Mouse (Mus musculus) G1E (cell line): ENCODE measurements at regions not wholly inside any gene's neighbourhood (a gene's known extent, or its start where the extent isn't known, plus 50 kb on each side); places are given as distances from the start of the nearest gene placed in this dataset.

Experiments
- ATAC-seq: 2 replicates; pipeline ENCODE4 v1.8.0; 2016; ENCODE audit warnings: mild to moderate bottlenecking; ENCODE audit not compliant: insufficient number of reproducible peaks, poor library complexity, low FRiP score, severe bottlenecking; ENCODE audit errors: extremely low read depth
- DNase-seq: peaks from one replicate; pipeline ENCODE4 v3.0.0; 2012; ENCODE audit warnings: low spot score
- H3K27me3 ChIP-seq: 2 replicates; pipeline ENCODE4 v1.6.1; 2012; ENCODE audit warnings: mild to moderate bottlenecking, low read length, inconsistent platforms; ENCODE audit not compliant: insufficient read depth
- H3K36me3 ChIP-seq: replicated peaks from 2 replicates; pipeline ENCODE3; 2012; ENCODE audit warnings: mild to moderate bottlenecking, inconsistent platforms
- H3K4me1 ChIP-seq: 2 replicates; pipeline ENCODE4 v1.6.1; 2012; ENCODE audit warnings: low read depth, low read length, inconsistent platforms, mixed read lengths; ENCODE audit not compliant: insufficient read depth
- H3K4me3 ChIP-seq: 2 replicates; pipeline ENCODE4 v1.5.1; 2012; ENCODE audit warnings: low read depth, mild to moderate bottlenecking, inconsistent platforms, low read length, moderate library complexity, mixed read lengths
- H3K9me3 ChIP-seq: replicated peaks from 2 replicates; pipeline ENCODE4 v1.6.1; 2012; ENCODE audit warnings: inconsistent platforms
- CTCF ChIP-seq: IDR thresholded peaks from 2 replicates; pipeline ENCODE4 v1.5.1; 2012; ENCODE audit warnings: low read depth, low read length, inconsistent platforms, mixed read lengths
- GATA1 ChIP-seq: IDR thresholded peaks from 2 replicates; pipeline ENCODE4 v1.6.1; 2012; ENCODE audit warnings: borderline replicate concordance, low read length, inconsistent platforms, mixed read lengths
- GATA2 ChIP-seq: IDR thresholded peaks from 2 replicates; pipeline ENCODE4 v1.6.1; 2012; ENCODE audit warnings: low read depth, low read length, inconsistent platforms, borderline replicate concordance
- POLR2AphosphoS5 ChIP-seq: IDR thresholded peaks from 2 replicates; pipeline ENCODE4 v1.6.1; 2012; ENCODE audit warnings: low read depth, low read length, inconsistent platforms; ENCODE audit not compliant: insufficient replicate concordance
- TAL1 ChIP-seq: conservative IDR thresholded peaks from 2 replicates; pipeline ENCODE4 v1.6.1; 2012; ENCODE audit warnings: low read depth, low read length, inconsistent platforms, mixed read lengths

- Histone ChIP-seq H3K4me1 (no peaks in the 10 kb centered on the region), H3K36me3 (no peaks in the 10 kb centered on the region), H3K27me3 (no peaks in the 10 kb centered on the region), H3K9me3 (peaks cover 14% of the 10 kb centered on the region), H3K4me3 (no peak overlapping the region)
- DNase-seq, result no peak
- ATAC-seq, result no peak
- no peak for TF ChIP-seq POLR2AphosphoS5
- TF ChIP-seq CTCF, result no peak
- no peak for TF ChIP-seq TAL1
- TF ChIP-seq GATA2, result no peak
- TF ChIP-seq GATA1, result no peak
Measured at GRCm38 (mm10) chr4:106193204-106193945, 122.6 kb upstream of the Usp24 start.

GRCm38 (mm10) chr4:106195497-106196166 lies 120.4 kb upstream of the Usp24 start:
- H3K36me3 ChIP-seq, result no peaks in the 10 kb centered on the region
- H3K27me3 ChIP-seq, result no peaks in the 10 kb centered on the region
- no peak overlapping the region for H3K4me3 ChIP-seq
- no peak for TF ChIP-seq POLR2AphosphoS5
- no peak for TF ChIP-seq GATA1
- no peak for TF ChIP-seq GATA2
- TF ChIP-seq CTCF, result no peak
- no peak for TF ChIP-seq TAL1
- DNase-seq (no peak), ATAC-seq (no peak)
- H3K4me1 ChIP-seq, result no peaks in the 10 kb centered on the region
- peaks cover 27% of the 10 kb centered on the region for H3K9me3 ChIP-seq

- ATAC-seq (no peak), DNase-seq (no peak)
- H3K27me3 ChIP-seq, result no peaks in the 10 kb centered on the region
- H3K4me1 ChIP-seq, result no peaks in the 10 kb centered on the region
- no peaks in the 10 kb centered on the region for H3K36me3 ChIP-seq
- no peak for TF ChIP-seq POLR2AphosphoS5
- no peak for TF ChIP-seq CTCF
- no peak for TF ChIP-seq GATA1
- no peak for TF ChIP-seq TAL1
- no peak for TF ChIP-seq GATA2
- H3K4me3 ChIP-seq, result no peak overlapping the region
- peaks cover 37% of the 10 kb centered on the region for H3K9me3 ChIP-seq
Measured at GRCm38 (mm10) chr4:106199833-106200232, 116.2 kb upstream of the Usp24 start.

- Histone ChIP-seq H3K9me3 (peaks cover 38% of the 10 kb centered on the region), H3K36me3 (no peaks in the 10 kb centered on the region), H3K27me3 (no peaks in the 10 kb centered on the region), H3K4me3 (no peak overlapping the region), H3K4me1 (no peaks in the 10 kb centered on the region)
- ATAC-seq, result no peak
- no peak for TF ChIP-seq POLR2AphosphoS5
- no peak for TF ChIP-seq GATA1
- TF ChIP-seq CTCF, result no peak
- no peak for TF ChIP-seq GATA2
- TF ChIP-seq TAL1, result no peak
- no peak for DNase-seq
Measured at GRCm38 (mm10) chr4:106200241-106200640, 115.8 kb upstream of the Usp24 start.

- no peak for ATAC-seq
- TF ChIP-seq TAL1 (no peak), GATA1 (no peak), POLR2AphosphoS5 (no peak), GATA2 (no peak), CTCF (no peak)
Measured at GRCm38 (mm10) chr4:106202554-106202953, 113.5 kb upstream of the Usp24 start.

GRCm38 (mm10) chr4:106205200-106205599 lies 110.8 kb upstream of the Usp24 start:
- ATAC-seq, result no peak
- no peak for DNase-seq
- Histone ChIP-seq H3K36me3 (no peaks in the 10 kb centered on the region), H3K4me3 (no peak overlapping the region), H3K27me3 (peaks cover 2% of the 10 kb centered on the region; the same call in 1 of the 2 replicates), H3K4me1 (no peaks in the 10 kb centered on the region), H3K9me3 (peaks cover 47% of the 10 kb centered on the region)
- no peak for TF ChIP-seq GATA1
- no peak for TF ChIP-seq GATA2
- no peak for TF ChIP-seq POLR2AphosphoS5
- TF ChIP-seq TAL1, result no peak
- no peak for TF ChIP-seq CTCF

More at GRCm38 (mm10) chr4:106202554-106202953, 113.5 kb upstream of the Usp24 start:
- Histone ChIP-seq H3K36me3 (no peaks in the 10 kb centered on the region), H3K4me1 (no peaks in the 10 kb centered on the region), H3K27me3 (peaks cover 2% of the 10 kb centered on the region; the same call in 1 of the 2 replicates), H3K4me3 (no peak overlapping the region), H3K9me3 (peaks cover 54% of the 10 kb centered on the region)
- DNase-seq, result no peak
